Mouse (Mus musculus) hindbrain, embryonic 14.5 days (tissue): Measurements from ENCODE around the gene Gxylt1. TPM values are rescaled to one million over a fixed set of nuclear protein-coding genes. Genes with fewer than 3 reads are reported as not detected.

Source experiments
- ATAC-seq: fragments of 200-750 bp; cut with Nextera tagmentation; 2 replicates; pipeline ENCODE4 v1.8.0; 2017; ENCODE audit warnings: moderate number of reproducible peaks, mild to moderate bottlenecking, moderate TSS enrichment, moderate library complexity; ENCODE audit not compliant: low FRiP score
- DNase-seq: peaks from one replicate; pipeline ENCODE4 v3.0.0-alpha.2; 2015; ENCODE audit warnings: low spot score
- H3K27ac ChIP-seq: fragments of 300-500 bp; sonication (generic); 2 replicates; pipeline ENCODE4 v1.5.1; 2014; ENCODE audit warnings: mild to moderate bottlenecking, moderate library complexity
- H3K27me3 ChIP-seq: fragments of 300-500 bp; sonication (generic); 2 replicates; pipeline ENCODE4 v1.6.1; 2014; ENCODE audit warnings: mild to moderate bottlenecking, low read length, mixed read lengths; ENCODE audit not compliant: control insufficient read depth, insufficient read depth
- H3K36me3 ChIP-seq: fragments of 300-500 bp; sonication (generic); replicated peaks from 2 replicates; pipeline ENCODE4 v1.6.1; 2014; ENCODE audit not compliant: control insufficient read depth, insufficient read depth
- H3K4me1 ChIP-seq: fragments of 300-500 bp; sonication (generic); replicated peaks from 2 replicates; pipeline ENCODE4 v1.6.1; 2014; ENCODE audit warnings: antibody characterized with exemption, low read length, mixed read lengths; ENCODE audit not compliant: control insufficient read depth, insufficient read depth
- H3K4me2 ChIP-seq: fragments of 300-500 bp; sonication (generic); replicated peaks from 2 replicates; pipeline ENCODE4 v1.6.1; 2014; ENCODE audit warnings: mild to moderate bottlenecking, moderate library complexity
- H3K4me3 ChIP-seq: fragments of 300-500 bp; sonication (generic); replicated peaks from 2 replicates; pipeline ENCODE4 v1.5.1; 2014; ENCODE audit warnings: mild to moderate bottlenecking, low read length
- H3K9ac ChIP-seq: fragments of 300-500 bp; sonication (generic); 2 replicates; pipeline ENCODE4 v1.6.1; 2014
- H3K9me3 ChIP-seq: fragments of 300-500 bp; sonication (generic); 2 replicates; pipeline ENCODE4 v1.6.1; 2016; ENCODE audit warnings: low read length; ENCODE audit not compliant: control insufficient read depth
- WGBS: fragments of 180-500 bp; shearing (Covaris S2); extraction: QIAGEN DNeasy Blood & Tissue Kit; methylation state at CpG from one replicate; pipeline ENCODE4 v1.1.7; 2014; 5-methylcytosine and 5-hydroxymethylcytosine counted together
- polyA plus RNA-seq: library from polyadenylated mRNA; unstranded; fragments of >200 nt; fragmentation: Nextera tagmentation; extraction: Ambion mirVana; gene quantifications from 2 replicates; pipeline ENCODE4 v1.2.1, GENCODE M21; 2014

The Gxylt1 gene
- polyA plus RNA-seq, 1 experiment from 2014 or later: 7.3 TPM

DNA sequence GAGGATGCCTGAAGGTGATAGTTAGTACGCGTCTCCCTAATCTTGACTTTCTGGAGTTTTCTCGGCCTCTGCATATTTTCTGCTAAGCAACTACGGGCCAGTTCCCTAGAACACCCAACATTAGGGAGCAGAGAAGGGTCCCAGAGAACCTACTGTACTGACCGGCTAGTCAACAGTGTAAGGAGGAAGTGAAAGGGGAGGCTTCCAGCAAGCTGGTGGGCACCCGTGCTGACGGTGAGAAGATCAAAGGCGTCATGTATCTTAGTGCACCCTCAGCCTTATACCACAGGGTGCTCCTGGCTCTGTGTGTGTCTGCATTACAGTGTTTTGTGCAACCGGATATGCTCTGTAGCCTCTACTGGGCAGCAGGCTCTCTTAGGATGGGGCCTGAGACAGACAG is 62.4 kb downstream of the Gxylt1 start:
- Histone ChIP-seq H3K9ac (no peak overlapping the region), H3K27me3 (no peaks in the 10 kb centered on the region), H3K9me3 (no peaks in the 10 kb centered on the region), H3K36me3 (no peaks in the 10 kb centered on the region), H3K27ac (no peak overlapping the region), H3K4me1 (no peaks in the 10 kb centered on the region), H3K4me2 (no peak overlapping the region), H3K4me3 (no peak overlapping the region)
- no peak for DNase-seq
- 94% methylated on average over 9 of the region's 9 CpGs for WGBS
- ATAC-seq: no peak

- no peaks in the 10 kb centered on the region for H3K9me3 ChIP-seq
- 95% methylated on average over 1 of the region's 1 CpGs for WGBS
- H3K4me3 ChIP-seq: no peak overlapping the region
- no peak for DNase-seq
- H3K27ac ChIP-seq: no peak overlapping the region
- no peak overlapping the region for H3K9ac ChIP-seq
- H3K36me3 ChIP-seq: no peaks in the 10 kb centered on the region
- no peak overlapping the region for H3K4me2 ChIP-seq
- no peaks in the 10 kb centered on the region for H3K27me3 ChIP-seq
- ATAC-seq: no peak
- no peaks in the 10 kb centered on the region for H3K4me1 ChIP-seq
These were observed 70.1 kb downstream of the Gxylt1 start for GRCm38 (mm10) chr15:93204861-93205260.

DNA sequence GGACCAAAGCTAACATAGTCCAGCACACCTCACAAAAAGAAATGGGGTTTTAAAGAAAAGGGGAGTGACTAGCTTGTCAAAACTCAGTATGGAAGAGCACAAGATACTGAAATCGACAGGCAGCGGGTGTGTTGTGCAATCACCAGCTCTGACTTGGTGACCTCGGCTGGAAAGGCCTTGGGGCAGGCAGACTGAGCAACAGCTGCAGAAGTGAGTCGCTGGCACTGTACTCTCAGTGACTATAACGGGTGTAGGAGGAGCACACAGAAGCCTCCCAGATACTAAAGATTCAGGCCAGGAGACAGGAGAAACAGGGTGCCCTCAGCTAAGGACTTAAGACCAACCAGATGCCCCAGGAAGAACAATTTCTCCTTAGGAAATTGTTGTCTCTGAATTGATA is 73.0 kb downstream of the Gxylt1 start:
- no peaks in the 10 kb centered on the region for H3K4me1 ChIP-seq
- DNase-seq (no peak), ATAC-seq (no peak)
- H3K9ac ChIP-seq: no peak overlapping the region
- no peaks in the 10 kb centered on the region for H3K9me3 ChIP-seq
- no peak overlapping the region for H3K27ac ChIP-seq
- no peaks in the 10 kb centered on the region for H3K36me3 ChIP-seq
- 80% methylated on average over 5 of the region's 5 CpGs for WGBS
- H3K27me3 ChIP-seq: no peaks in the 10 kb centered on the region
- no peak overlapping the region for H3K4me3 ChIP-seq
- no peak overlapping the region for H3K4me2 ChIP-seq

GRCm38 (mm10) chr15:93191387-93192145 is 83.4 kb downstream of the Gxylt1 start:
- H3K4me3 ChIP-seq: no peak overlapping the region
- H3K36me3 ChIP-seq: no peaks in the 10 kb centered on the region
- no peaks in the 10 kb centered on the region for H3K27me3 ChIP-seq
- no peak overlapping the region for H3K27ac ChIP-seq
- no peak overlapping the region for H3K4me2 ChIP-seq
- ATAC-seq (no peak), DNase-seq (no peak)
- no peaks in the 10 kb centered on the region for H3K4me1 ChIP-seq
- H3K9me3 ChIP-seq: 0 out of 2 replicates have a peak, but pooled peaks cover 6% of the 10 kb centered on the region
- 64% methylated on average over 12 of the region's 12 CpGs for WGBS
- H3K9ac ChIP-seq: no peak overlapping the region

Other genes with a start within 250 kb of the Gxylt1 start
- gene Yaf2, start 61.8 kb upstream of the Gxylt1 start, polyA plus RNA-seq: 136 and 143 TPM in 2 replicates
- gene Zcrb1, start 123.2 kb upstream of the Gxylt1 start, polyA plus RNA-seq: 147 and 164 TPM in 2 replicates
- 26.4 and 28.6 TPM in 2 replicates for gene Pphln1, start 123.2 kb upstream of the Gxylt1 start, polyA plus RNA-seq